Mouse (Mus musculus): ENCODE results near the gene Taf6. TPM values are rescaled to one million over a fixed set of nuclear protein-coding genes. Genes with fewer than 3 reads are reported as not detected.
"Not testable (repeated sequence)": the region's sequence is repeated elsewhere in the genome, so short reads cannot be mapped to it uniquely, and the experiment has no call there.

Gene Taf6
- polyA plus RNA-seq, 1 experiment from 2014 or later, result 73.9 TPM

GRCm38 (mm10) chr5:138216632-138217031 lies 29.4 kb upstream of the Taf6 start:
- H3K27ac ChIP-seq (ENCODE audit: poor library complexity, severe bottlenecking); H3K27me3 ChIP-seq (replicated peaks); H3K36me3 ChIP-seq; H3K4me2 ChIP-seq; H3K9ac ChIP-seq; H3K4me3 ChIP-seq; ATAC-seq (ENCODE audit: insufficient number of reproducible peaks, low FRiP score); H3K4me1 ChIP-seq (replicated peaks): not testable (repeated sequence)
- 93% methylated on average over 13 of the region's 13 CpGs for WGBS
- H3K9me3 ChIP-seq (replicated peaks), result peaks cover 32% of the 10 kb centered on the region

GRCm38 (mm10) chr5:138207873-138208272 lies 20.6 kb upstream of the Taf6 start:
- Histone ChIP-seq H3K27ac (ENCODE audit: poor library complexity, severe bottlenecking) (no peak overlapping the region), H3K27me3 (replicated peaks) (no peaks in the 10 kb centered on the region), H3K9ac (no peak overlapping the region), H3K9me3 (replicated peaks) (peaks cover 25% of the 10 kb centered on the region), H3K36me3 (no peaks in the 10 kb centered on the region), H3K4me3 (no peak overlapping the region), H3K4me1 (replicated peaks) (no peaks in the 10 kb centered on the region), H3K4me2 (no peak overlapping the region)
- WGBS, result 72% methylated on average over 4 of the region's 4 CpGs
- ATAC-seq (ENCODE audit: insufficient number of reproducible peaks, low FRiP score), result no peak

- peaks cover 25% of the 10 kb centered on the region for H3K9me3 ChIP-seq (replicated peaks)
- H3K27ac ChIP-seq (ENCODE audit: poor library complexity, severe bottlenecking), result no peak overlapping the region
- no peak overlapping the region for H3K4me3 ChIP-seq
- no peak overlapping the region for H3K9ac ChIP-seq
- no peak for ATAC-seq (ENCODE audit: insufficient number of reproducible peaks, low FRiP score)
- H3K4me1 ChIP-seq (replicated peaks), result no peaks in the 10 kb centered on the region
- no peaks in the 10 kb centered on the region for H3K27me3 ChIP-seq (replicated peaks)
- no peaks in the 10 kb centered on the region for H3K36me3 ChIP-seq
- H3K4me2 ChIP-seq, result no peak overlapping the region
- 73% methylated on average over 1 of the region's 1 CpGs for WGBS
Observed at GRCm38 (mm10) chr5:138207253-138207652, 20.0 kb upstream of the Taf6 start.

GRCm38 (mm10) chr5:138202086-138202485 lies 14.8 kb upstream of the Taf6 start:
- no peak for ATAC-seq (ENCODE audit: insufficient number of reproducible peaks, low FRiP score)
- WGBS, result 84% methylated on average over 3 of the region's 3 CpGs
- H3K27ac ChIP-seq (ENCODE audit: poor library complexity, severe bottlenecking), result no peak overlapping the region

GRCm38 (mm10) chr5:138199576-138199975 lies 12.3 kb upstream of the Taf6 start:
- no peak overlapping the region for H3K4me2 ChIP-seq
- H3K36me3 ChIP-seq, result no peaks in the 10 kb centered on the region
- H3K9ac ChIP-seq, result no peak overlapping the region
- no peak overlapping the region for H3K27ac ChIP-seq (ENCODE audit: poor library complexity, severe bottlenecking)
- H3K4me3 ChIP-seq, result no peak overlapping the region
- peaks cover 9% of the 10 kb centered on the region for H3K9me3 ChIP-seq (replicated peaks)
- ATAC-seq (ENCODE audit: insufficient number of reproducible peaks, low FRiP score), result no peak
- WGBS, result 11% methylated on average over 1 of the region's 1 CpGs
- 0 out of 2 replicates have a peak, but pooled peaks cover 3% of the 10 kb centered on the region for H3K4me1 ChIP-seq (replicated peaks)
- no peaks in the 10 kb centered on the region for H3K27me3 ChIP-seq (replicated peaks)

More at GRCm38 (mm10) chr5:138202086-138202485, 14.8 kb upstream of the Taf6 start:
- Histone ChIP-seq H3K9ac (no peak overlapping the region), H3K27me3 (replicated peaks) (no peaks in the 10 kb centered on the region), H3K4me1 (replicated peaks) (no peaks in the 10 kb centered on the region), H3K4me2 (no peak overlapping the region), H3K9me3 (replicated peaks) (peaks cover 17% of the 10 kb centered on the region), H3K36me3 (no peaks in the 10 kb centered on the region), H3K4me3 (no peak overlapping the region)

- H3K4me1 ChIP-seq (replicated peaks), result 0 out of 2 replicates have a peak, but pooled peaks cover 3% of the 10 kb centered on the region
- H3K4me3 ChIP-seq, result peak overlapping the region; percentile 71; the same call in 1 of the 2 replicates
- no peaks in the 10 kb centered on the region for H3K9me3 ChIP-seq (replicated peaks)
- ATAC-seq (ENCODE audit: insufficient number of reproducible peaks, low FRiP score), result no peak
- peak overlapping the region; percentile 87; the same call in 1 of the 2 replicates for H3K9ac ChIP-seq
- peak overlapping the region; percentile 87 for H3K4me2 ChIP-seq
- no peak overlapping the region for H3K27ac ChIP-seq (ENCODE audit: poor library complexity, severe bottlenecking)
- H3K36me3 ChIP-seq, result peaks cover 16% of the 10 kb centered on the region
- 79% methylated on average over 7 of the region's 7 CpGs for WGBS
- no peaks in the 10 kb centered on the region for H3K27me3 ChIP-seq (replicated peaks)
Observed at GRCm38 (mm10) chr5:138195463-138195862, 8.2 kb upstream of the Taf6 start.

- H3K9me3 ChIP-seq (replicated peaks), result no peaks in the 10 kb centered on the region
- H3K27me3 ChIP-seq (replicated peaks), result no peaks in the 10 kb centered on the region
- H3K4me2 ChIP-seq, result peak overlapping the region; percentile 87
- H3K4me3 ChIP-seq, result peak overlapping the region; percentile 71
- peak overlapping the region; percentile 84 for H3K27ac ChIP-seq (ENCODE audit: poor library complexity, severe bottlenecking)
- H3K36me3 ChIP-seq, result peaks cover 16% of the 10 kb centered on the region
- 1% methylated on average over 29 of the region's 29 CpGs for WGBS
- H3K4me1 ChIP-seq (replicated peaks), result 0 out of 2 replicates have a peak, but pooled peaks cover 3% of the 10 kb centered on the region
- peak overlapping the region; percentile 87 for H3K9ac ChIP-seq
- ATAC-seq (ENCODE audit: insufficient number of reproducible peaks, low FRiP score), result peak; percentile 66
Observed at GRCm38 (mm10) chr5:138194755-138195345, 7.6 kb upstream of the Taf6 start.

GRCm38 (mm10) chr5:138193771-138194727 lies 6.8 kb upstream of the Taf6 start, which contains the start of gene Mblac1:
Gene Mblac1 (plus strand): TSS chr5:138194314.
- Histone ChIP-seq H3K4me1 (replicated peaks) (0 out of 2 replicates have a peak, but pooled peaks cover 3% of the 10 kb centered on the region), H3K27ac (ENCODE audit: poor library complexity, severe bottlenecking) (peak within 1 kb of the TSS; percentile 84), H3K9ac (peak within 1 kb of the TSS; percentile 87), H3K4me2 (peak within 1 kb of the TSS; percentile 87), H3K27me3 (replicated peaks) (no peaks in the 10 kb centered on the region), H3K36me3 (peaks cover 19% of the 10 kb centered on the region), H3K9me3 (replicated peaks) (no peaks in the 10 kb centered on the region), H3K4me3 (peak within 1 kb of the TSS; percentile 71)
- WGBS, result 7% methylated on average over 54 of the region's 54 CpGs
- peak; percentile 89 for ATAC-seq (ENCODE audit: insufficient number of reproducible peaks, low FRiP score)

- peak; percentile 88 for ATAC-seq (ENCODE audit: insufficient number of reproducible peaks, low FRiP score)
- peak overlapping the region; percentile 75 for H3K4me2 ChIP-seq
- WGBS, result under 1% methylated on average over 10 of the region's 10 CpGs
- H3K4me3 ChIP-seq, result peak overlapping the region; percentile 84
- H3K27me3 ChIP-seq (replicated peaks), result no peaks in the 10 kb centered on the region
- H3K4me1 ChIP-seq (replicated peaks), result peaks cover 17% of the 10 kb centered on the region
- H3K9ac ChIP-seq, result peak overlapping the region; percentile 91
- H3K36me3 ChIP-seq, result peaks cover 30% of the 10 kb centered on the region
- peak overlapping the region; percentile 50; the same call in 1 of the 2 replicates for H3K27ac ChIP-seq (ENCODE audit: poor library complexity, severe bottlenecking)
- H3K9me3 ChIP-seq (replicated peaks), result no peaks in the 10 kb centered on the region
Observed at GRCm38 (mm10) chr5:138187661-138188306, 533 bp upstream of the Taf6 start.

GRCm38 (mm10) chr5:138173217-138173616 lies 14.0 kb downstream of the Taf6 start:
- no peaks in the 10 kb centered on the region for H3K9me3 ChIP-seq (replicated peaks)
- 84% methylated on average over 3 of the region's 3 CpGs for WGBS
- peaks cover 60% of the 10 kb centered on the region for H3K36me3 ChIP-seq
- no peak overlapping the region for H3K9ac ChIP-seq
- H3K4me3 ChIP-seq, result no peak overlapping the region; the same call in 1 of the 2 replicates
- H3K27ac ChIP-seq (ENCODE audit: poor library complexity, severe bottlenecking), result no peak overlapping the region
- no peaks in the 10 kb centered on the region for H3K27me3 ChIP-seq (replicated peaks)
- peak overlapping the region; percentile 92 for H3K4me2 ChIP-seq
- H3K4me1 ChIP-seq (replicated peaks), result peaks cover 17% of the 10 kb centered on the region
- ATAC-seq (ENCODE audit: insufficient number of reproducible peaks, low FRiP score), result no peak

Measured in heart, embryonic 12.5 days (tissue).